31 mouse cellular contexts compared by ENCODE assay signal in the genomic region with DNA sequence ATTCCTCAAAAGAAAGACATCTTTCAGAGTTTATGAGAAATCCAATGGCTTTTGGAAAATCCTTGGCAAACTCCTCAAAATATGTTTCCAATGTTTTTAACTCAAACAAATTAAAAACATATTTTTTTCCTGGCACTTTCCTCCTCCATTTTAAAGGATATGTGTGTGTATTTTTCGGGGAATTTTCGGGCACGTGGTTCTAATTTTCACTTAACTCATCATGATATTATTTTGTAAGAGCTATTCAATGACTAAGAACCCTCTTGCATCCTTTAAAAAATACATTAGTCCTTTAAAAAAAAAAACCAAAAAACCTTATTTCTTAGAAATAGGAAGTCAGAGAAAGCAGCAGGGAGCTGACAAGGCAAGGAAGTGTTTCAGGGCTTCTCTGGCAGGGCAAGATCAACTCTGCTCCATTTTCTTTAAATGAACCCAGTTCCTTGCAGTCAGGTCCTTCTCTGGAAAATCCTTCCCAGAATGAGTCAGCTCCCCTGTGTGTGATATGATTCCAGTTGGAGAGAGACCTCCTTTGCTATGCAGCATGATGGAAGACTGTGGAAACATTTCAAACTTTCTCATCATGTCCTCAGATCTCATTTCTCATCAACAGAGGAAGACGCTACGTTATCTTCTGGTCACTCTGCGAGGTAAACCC.
DNase-seq lines count a peak whose midpoint lies in the region; ATAC-seq lines count a peak whose summit lies in the region.
"Had no signal": no experiment of that assay in that cellular context is flagged by ENCODE, and none has a peak within 500 bp of the region (broad histone marks: within the 10 kb centered on the region; RNA-seq: fewer than 3 reads in every experiment).

No protein-coding gene starts in this region.

- 0 out of 2 replicates have a peak, but pooled peaks cover 3% of the 10 kb centered on the region for H3K4me1 ChIP-seq in embryonic facial prominence, embryonic 12.5 days
- H3K4me1 ChIP-seq: forebrain, embryonic 15.5 days; heart, embryonic 15.5 days; hindbrain, embryonic 10.5 days; intestine, embryonic 15.5 days; liver, embryonic 15.5 days; lung, embryonic 15.5 days had no signal

- ATAC-seq in embryonic facial prominence, embryonic 12.5 days (ENCODE audit: insufficient number of reproducible peaks, insufficient read depth, low FRiP score, low TSS enrichment) = no peak
- ATAC-seq: forebrain, embryonic 15.5 days; hindbrain, embryonic 16.5 days; intestine, embryonic 15.5 days; midbrain, embryonic 16.5 days had no signal

- no peaks in the 10 kb centered on the region for H3K27me3 ChIP-seq in embryonic facial prominence, embryonic 12.5 days
- H3K27me3 ChIP-seq: CH12.LX; forebrain, embryonic 15.5 days; heart, embryonic 15.5 days; intestine, embryonic 15.5 days; liver, embryonic 15.5 days; lung, embryonic 15.5 days had no signal

- intact Hi-C loops in gastrocnemius, postnatal 36 days (cut with DNase I) = no loop called here

- H3K4me2 ChIP-seq in embryonic facial prominence, embryonic 12.5 days (replicated peaks) = no peak overlapping the region
- H3K4me2 ChIP-seq: forebrain, embryonic 15.5 days; heart, embryonic 15.5 days; intestine, embryonic 15.5 days; liver, embryonic 15.5 days; lung, embryonic 15.5 days had no signal

- H3K36me3 ChIP-seq in embryonic facial prominence, embryonic 12.5 days = no peaks in the 10 kb centered on the region
- H3K36me3 ChIP-seq: forebrain, embryonic 15.5 days; G1E; heart, embryonic 15.5 days; hindbrain, embryonic 10.5 days; intestine, embryonic 15.5 days; liver, embryonic 15.5 days; lung, embryonic 15.5 days had no signal

- H3K9ac ChIP-seq in embryonic facial prominence, embryonic 12.5 days = no peak overlapping the region
- H3K9ac ChIP-seq: forebrain, embryonic 15.5 days; heart, embryonic 15.5 days; intestine, embryonic 15.5 days; liver, embryonic 15.5 days; lung, embryonic 15.5 days had no signal

- DNase-seq in gastrocnemius, postnatal 25 days = peak; percentile 21
- DNase-seq in gastrocnemius, postnatal 36 days = no peak
- peak; percentile 76 for DNase-seq in 3T3-L1 (ENCODE audit: low read depth, low spot score)
- peak; percentile 13 for DNase-seq in forelimb bud, embryonic 11.5 days (ENCODE audit: low read depth, low spot score)
- no peak for DNase-seq in cerebellum, adult 8-10 months
- no peak for DNase-seq in adrenal gland, adult (ENCODE audit: inconsistent age in 2 of 2, low spot score in 1 of 2)
- no peak for DNase-seq in layer of hippocampus, adult 11-12 months (ENCODE audit: low spot score)
- DNase-seq: adrenal gland, postnatal 10 days; B cell, adult 2 months; cerebellum, adult 2 months; cerebellum, postnatal 36 days; embryo, embryonic 11 days; kidney, adult 9 months; kidney, postnatal 14 days; layer of hippocampus, postnatal 36 days; liver; lung, postnatal 36 days; right cerebral cortex, adult 18-20 months; thymus, adult 18-20 months; thymus, postnatal 36 days had no signal

- 61% methylated on average over 6 of the region's 6 CpGs for WGBS in embryonic facial prominence, embryonic 12.5 days

- no peak overlapping the region for H3K4me3 ChIP-seq in embryonic facial prominence, embryonic 12.5 days
- H3K4me3 ChIP-seq: forebrain, embryonic 15.5 days; heart, embryonic 15.5 days; hindbrain, embryonic 10.5 days; intestine, embryonic 15.5 days; liver, embryonic 15.5 days; lung, embryonic 15.5 days had no signal

- H3K27ac ChIP-seq in embryonic facial prominence, embryonic 12.5 days = peak overlapping the region; percentile 51; the same call in 1 of the 2 replicates
- H3K27ac ChIP-seq: forebrain, embryonic 15.5 days; heart, embryonic 15.5 days; hindbrain, embryonic 10.5 days; intestine, embryonic 15.5 days; liver, embryonic 15.5 days; lung, embryonic 15.5 days had no signal

- H3K9me3 ChIP-seq in embryonic facial prominence, embryonic 12.5 days = no peaks in the 10 kb centered on the region
- H3K9me3 ChIP-seq: forebrain, embryonic 15.5 days; G1E; heart, embryonic 15.5 days; hindbrain, embryonic 10.5 days; intestine, embryonic 15.5 days; lung, embryonic 15.5 days had no signal

Comparison
In these comparisons a context has a peak if more than half of its experiments do, and no peak if none do; other contexts are left out.
1. DNase-seq: peak in gastrocnemius, postnatal 25 days (single experiment), 3T3-L1 (single experiment) and forelimb bud, embryonic 11.5 days (single experiment); none in gastrocnemius, postnatal 36 days (0 of 2), cerebellum, adult 8-10 months (single experiment), adrenal gland, adult (0 of 2) and layer of hippocampus, adult 11-12 months (single experiment).